Mouse (Mus musculus) MEL (cell line): ENCODE results near the gene Casz1. TPM values are rescaled to one million over a fixed set of nuclear protein-coding genes. Genes with fewer than 3 reads are reported as not detected.

Source experiments
- DNase-seq: peaks from one replicate; pipeline ENCODE4 v3.0.0; 2011; ENCODE audit warnings: low read depth, low spot score
- H3K27ac ChIP-seq: 2 replicates; pipeline ENCODE4 v1.5.1; 2012; ENCODE audit warnings: low read depth, mild to moderate bottlenecking, control low read depth, low read length, moderate library complexity; ENCODE audit not compliant: control insufficient read depth
- H3K27me3 ChIP-seq, 2 experiments: fragments of 150-350 bp in 1 of 2; sonication (generic) in 1 of 2; 2 replicates each; pipeline ENCODE4 v1.6.1; 2012; ENCODE audit warnings: low read length in 2 of 2, mild to moderate bottlenecking in 2 of 2, improper control_type of control experiment in 1 of 2, moderate library complexity in 1 of 2; ENCODE audit not compliant: insufficient read depth in 2 of 2, control insufficient read depth in 1 of 2
- H3K36me3 ChIP-seq, 2 experiments: 2 replicates each; pipeline ENCODE4 v1.6.1; 2012 to 2014; ENCODE audit warnings: low read length in 2 of 2, improper control_type of control experiment in 1 of 2, inconsistent platforms in 1 of 2, mild to moderate bottlenecking in 1 of 2; ENCODE audit not compliant: insufficient read depth in 2 of 2, control insufficient read depth in 1 of 2
- H3K4me1 ChIP-seq, 2 experiments: fragments of 150-350 bp in 1 of 2; sonication (generic) in 1 of 2; 2 replicates each; pipeline ENCODE4 v1.6.1; 2012; ENCODE audit warnings: low read length in 2 of 2, improper control_type of control experiment in 1 of 2, mild to moderate bottlenecking in 1 of 2; ENCODE audit not compliant: insufficient read depth in 2 of 2, control insufficient read depth in 1 of 2
- H3K4me3 ChIP-seq, 2 experiments: fragments of 150-350 bp in 1 of 2; sonication (generic) in 1 of 2; 2 replicates each; pipeline ENCODE4 v1.5.1; 2012; ENCODE audit warnings: low read depth in 2 of 2, low read length in 2 of 2, mild to moderate bottlenecking in 2 of 2, moderate library complexity in 2 of 2, control low read depth in 1 of 2, improper control_type of control experiment in 1 of 2; ENCODE audit not compliant: control insufficient read depth in 1 of 2, insufficient read depth in 1 of 2
- H3K79me2 ChIP-seq: 2 replicates; pipeline ENCODE4 v1.6.1; 2012; ENCODE audit warnings: mild to moderate bottlenecking, low read length, moderate library complexity; ENCODE audit not compliant: control insufficient read depth, poor library complexity, insufficient read depth
- H3K9ac ChIP-seq: 2 replicates; pipeline ENCODE4 v1.6.1; 2012; ENCODE audit warnings: low read depth, mild to moderate bottlenecking, control low read depth, low read length, moderate library complexity; ENCODE audit not compliant: control insufficient read depth, poor library complexity, severe bottlenecking
- H3K9me3 ChIP-seq: fragments of 150-350 bp; sonication (generic); replicated peaks from 2 replicates; pipeline ENCODE4 v1.6.1; 2012; ENCODE audit warnings: mild to moderate bottlenecking, low read length, improper control_type of control experiment, moderate library complexity; ENCODE audit not compliant: insufficient read depth
- BHLHE40 ChIP-seq: IDR thresholded peaks from 2 replicates; pipeline ENCODE4 v1.6.1; 2012; ENCODE audit warnings: low read depth, mild to moderate bottlenecking, inconsistent platforms, low read length, improper control_type of control experiment, borderline replicate concordance
- CHD1 ChIP-seq: IDR thresholded peaks from 2 replicates; pipeline ENCODE4 v1.6.1; 2012; ENCODE audit warnings: low read depth, mild to moderate bottlenecking, inconsistent platforms, low read length, improper control_type of control experiment
- EP300 ChIP-seq, 2 experiments: IDR thresholded peaks; 2 replicates each; pipeline ENCODE4 v1.6.1; 2011; ENCODE audit warnings: improper control_type of control experiment in 2 of 2, low read length in 2 of 2, low read depth in 1 of 2, mild to moderate bottlenecking in 1 of 2
- ETS1 ChIP-seq: IDR thresholded peaks from 2 replicates; pipeline ENCODE4 v1.6.1; 2012; ENCODE audit warnings: low read depth, mild to moderate bottlenecking, inconsistent platforms, low read length, improper control_type of control experiment, moderate library complexity
- GABPA ChIP-seq: IDR thresholded peaks from 2 replicates; pipeline ENCODE4 v1.6.1; 2012; ENCODE audit warnings: low read depth, mild to moderate bottlenecking, inconsistent platforms, low read length, improper control_type of control experiment, moderate library complexity
- GATA1 ChIP-seq: IDR thresholded peaks from 2 replicates; pipeline ENCODE4 v1.6.1; 2011; ENCODE audit warnings: low read depth, low read length, improper control_type of control experiment
- JUND ChIP-seq: IDR thresholded peaks from 2 replicates; pipeline ENCODE4 v1.6.1; 2011; ENCODE audit warnings: low read depth, mild to moderate bottlenecking, improper control_type of control experiment, low read length
- KAT2A ChIP-seq: conservative IDR thresholded peaks from 2 replicates; pipeline ENCODE4 v1.6.1; 2012; ENCODE audit warnings: low read depth, low read length, improper control_type of control experiment, inconsistent platforms
- MAX ChIP-seq: IDR thresholded peaks from 2 replicates; pipeline ENCODE4 v1.6.1; 2011; ENCODE audit warnings: low read length, improper control_type of control experiment
- MXI1 ChIP-seq: IDR thresholded peaks from 2 replicates; pipeline ENCODE4 v1.6.1; 2011; ENCODE audit warnings: mild to moderate bottlenecking, low read depth, low read length, improper control_type of control experiment
- MYB ChIP-seq: IDR thresholded peaks from 2 replicates; pipeline ENCODE4 v1.6.1; 2011; ENCODE audit warnings: mild to moderate bottlenecking, low read depth, low read length, improper control_type of control experiment
- NELFE ChIP-seq: IDR thresholded peaks from 2 replicates; pipeline ENCODE4 v1.6.1; 2011; ENCODE audit warnings: low read depth, low read length, improper control_type of control experiment
- POLR2AphosphoS2 ChIP-seq: IDR thresholded peaks from 2 replicates; pipeline ENCODE4 v1.6.1; 2011; ENCODE audit warnings: low read length, improper control_type of control experiment
- POLR2AphosphoS5 ChIP-seq: IDR thresholded peaks from 2 replicates; pipeline ENCODE4 v1.6.1; 2012; ENCODE audit warnings: low read depth, borderline replicate concordance, mild to moderate bottlenecking, inconsistent platforms, low read length, moderate library complexity, mixed read lengths
- RAD21 ChIP-seq: IDR thresholded peaks from 2 replicates; pipeline ENCODE4 v1.6.1; 2011; ENCODE audit warnings: mild to moderate bottlenecking, low read depth, low read length, improper control_type of control experiment
- SIN3A ChIP-seq: IDR thresholded peaks from 2 replicates; pipeline ENCODE4 v1.6.1; 2012; ENCODE audit warnings: low read length, improper control_type of control experiment, inconsistent platforms
- TCF12 ChIP-seq: IDR thresholded peaks from 2 replicates; pipeline ENCODE4 v1.6.1; 2014; ENCODE audit warnings: low read depth, mild to moderate bottlenecking, inconsistent platforms, low read length, improper control_type of control experiment, moderate library complexity
- UBTF ChIP-seq: IDR thresholded peaks from 2 replicates; pipeline ENCODE4 v1.6.1; 2012; ENCODE audit warnings: low read depth, mild to moderate bottlenecking, inconsistent platforms, low read length, improper control_type of control experiment, moderate library complexity, borderline replicate concordance; ENCODE audit not compliant: insufficient read depth
- USF2 ChIP-seq, 2 experiments: IDR thresholded peaks; 2 replicates each; pipeline ENCODE4 v1.6.1; 2011 to 2012; ENCODE audit warnings: improper control_type of control experiment in 2 of 2, low read length in 2 of 2, borderline replicate concordance in 1 of 2, inconsistent platforms in 1 of 2, low read depth in 1 of 2, mild to moderate bottlenecking in 1 of 2; ENCODE audit not compliant: insufficient read depth in 1 of 2
- polyA plus RNA-seq, 2 experiments: library from polyadenylated mRNA; stranded (reverse) in 1 of 2; unstranded in 1 of 2; fragments of >175 nt in 1 of 2; fragments of >200 nt in 1 of 2; gene quantifications; 2 replicates each; pipeline versions ENCODE4 v1.2.1 to v1.2.4; 2012; ENCODE audit warnings: low replicate concordance in 2 of 2, low read depth in 1 of 2; ENCODE audit not compliant: insufficient read length in 2 of 2, insufficient read depth in 1 of 2, missing spikeins in 1 of 2
- total RNA-seq: library from RNA; depleted of rRNA; stranded (reverse); fragments of 300-350 nt; gene quantifications from 2 replicates; pipeline ENCODE4 v1.2.3, GENCODE M21; 2012

Gene Casz1
- total and polyA plus RNA-seq, 3 experiments = 1.3 to 3.2 TPM; not detected in 1

GRCm38 (mm10) chr4:148785053-148785567, 19.1 kb upstream of the Casz1 start:
- TF ChIP-seq NELFE = no peak
- TF ChIP-seq GATA1 = no peak
- no peak for TF ChIP-seq BHLHE40
- TF ChIP-seq USF2 (IDR thresholded peaks at IDR 0.05; ENCODE audit: borderline replicate concordance in 1 of 2, insufficient read depth in 1 of 2, low read depth in 1 of 2, low read length in 2 of 2) = no peak
- TF ChIP-seq MAX = no peak
- TF ChIP-seq RAD21 = no peak
- TF ChIP-seq ETS1 = no peak
- Histone ChIP-seq H3K79me2 (no peaks in the 10 kb centered on the region), H3K4me1 (no peaks in the 10 kb centered on the region), H3K4me3 (no peak overlapping the region), H3K9ac (no peak overlapping the region), H3K27me3 (peaks cover 0 to 5% of the 10 kb centered on the region in 2 experiments; a peak in 3 of 4 replicates), H3K9me3 (no peaks in the 10 kb centered on the region), H3K36me3 (no peaks in the 10 kb centered on the region), H3K27ac (no peak overlapping the region)
- DNase-seq = no peak

GRCm38 (mm10) chr4:148785995-148786394, 18.2 kb upstream of the Casz1 start:
- no peak overlapping the region for H3K9ac ChIP-seq
- H3K27me3 ChIP-seq = peaks cover 0 to 5% of the 10 kb centered on the region in 2 experiments; a peak in 3 of 4 replicates
- no peaks in the 10 kb centered on the region for H3K79me2 ChIP-seq
- H3K4me1 ChIP-seq = no peaks in the 10 kb centered on the region
- H3K4me3 ChIP-seq = no peak overlapping the region
- no peaks in the 10 kb centered on the region for H3K9me3 ChIP-seq
- DNase-seq = no peak
- no peak overlapping the region for H3K27ac ChIP-seq
- no peaks in the 10 kb centered on the region for H3K36me3 ChIP-seq
- TF ChIP-seq POLR2AphosphoS2 (no peak), GATA1 (no peak), CHD1 (no peak), KAT2A (no peak), ETS1 (no peak), POLR2AphosphoS5 (no peak), USF2 (IDR thresholded peaks at IDR 0.05; ENCODE audit: borderline replicate concordance in 1 of 2, insufficient read depth in 1 of 2, low read depth in 1 of 2, low read length in 2 of 2) (no peak), GABPA (no peak), JUND (no peak), MXI1 (no peak), SIN3A (no peak), TCF12 (no peak), EP300 (IDR thresholded peaks at IDR 0.05; ENCODE audit: low read depth in 1 of 2, low read length in 2 of 2) (no peak), RAD21 (no peak), NELFE (no peak), UBTF (no peak), MYB (no peak)
